Mouse (Mus musculus) ES-Bruce4 (cell line): ENCODE results near the gene Mmgt1.

Experiments used
- CTCF ChIP-seq: IDR thresholded peaks from one replicate; pipeline ENCODE4 v1.8.1; 2011; ENCODE audit warnings: low read depth, low read length
- EP300 ChIP-seq: IDR thresholded peaks from 2 replicates; pipeline ENCODE4 v1.6.1; 2011; ENCODE audit warnings: low read depth, low read length; ENCODE audit not compliant: insufficient read depth
- POLR2A ChIP-seq: IDR thresholded peaks from one replicate; pipeline ENCODE4 v1.8.1; 2011; ENCODE audit warnings: low read length; ENCODE audit not compliant: insufficient read depth

- no peak for TF ChIP-seq CTCF
- no peak for TF ChIP-seq POLR2A
- TF ChIP-seq EP300 = no peak
Measured at GRCm38 (mm10) chrX:56615236-56615635, 17.4 kb upstream of the Mmgt1 start.
